Mouse (Mus musculus): ENCODE results near the gene Bok.
A peak's percentile ranks its signal among the peaks of the same experiment; 100 is the strongest.

The Bok gene

GRCm38 (mm10) chr1:93691786-93692357 lies 6.4 kb downstream of the Bok start:
- no peak for DNase-seq

GRCm38 (mm10) chr1:93692773-93693172 lies 7.3 kb downstream of the Bok start:
- DNase-seq = no peak

GRCm38 (mm10) chr1:93693502-93693901 lies 8.0 kb downstream of the Bok start:
- no peak for DNase-seq

- no peak for DNase-seq
Observed at GRCm38 (mm10) chr1:93693943-93694342, 8.5 kb downstream of the Bok start.

GRCm38 (mm10) chr1:93694966-93695365 lies 9.5 kb downstream of the Bok start:
- DNase-seq = no peak

- no peak for DNase-seq
Observed at GRCm38 (mm10) chr1:93697317-93697716, 11.9 kb downstream of the Bok start.

GRCm38 (mm10) chr1:93699159-93699558 lies 13.7 kb downstream of the Bok start:
- no peak for DNase-seq

GRCm38 (mm10) chr1:93702106-93702505 lies 16.6 kb downstream of the Bok start:
- no peak for DNase-seq

- DNase-seq = no peak
Observed at GRCm38 (mm10) chr1:93703472-93704048, 18.1 kb downstream of the Bok start.

GRCm38 (mm10) chr1:93704341-93704740 lies 18.9 kb downstream of the Bok start:
- no peak for DNase-seq

GRCm38 (mm10) chr1:93705389-93705788 lies 19.9 kb downstream of the Bok start:
- no peak for DNase-seq

GRCm38 (mm10) chr1:93716166-93716565 lies 30.7 kb downstream of the Bok start:
- no peak for DNase-seq

- DNase-seq = no peak
Observed at GRCm38 (mm10) chr1:93721557-93721956, 36.1 kb downstream of the Bok start.

GRCm38 (mm10) chr1:93724623-93725022 lies 39.2 kb downstream of the Bok start:
- no peak for DNase-seq

GRCm38 (mm10) chr1:93725665-93726064 lies 40.2 kb downstream of the Bok start:
- DNase-seq = no peak

GRCm38 (mm10) chr1:93726116-93726515 lies 40.7 kb downstream of the Bok start:
- DNase-seq = no peak

- DNase-seq = peak; percentile 70
Observed at GRCm38 (mm10) chr1:93726974-93727373, 41.5 kb downstream of the Bok start.

GRCm38 (mm10) chr1:93731103-93731502 lies 45.6 kb downstream of the Bok start:
- no peak for DNase-seq

- DNase-seq = peak; percentile 82
Observed at GRCm38 (mm10) chr1:93731880-93732281, 46.4 kb downstream of the Bok start.

GRCm38 (mm10) chr1:93735859-93736258 lies 50.4 kb downstream of the Bok start:
- DNase-seq = no peak

GRCm38 (mm10) chr1:93737711-93738110 lies 52.3 kb downstream of the Bok start:
- DNase-seq = no peak

- no peak for DNase-seq
Observed at GRCm38 (mm10) chr1:93740671-93741070, 55.2 kb downstream of the Bok start.

- DNase-seq = no peak
Observed at GRCm38 (mm10) chr1:93741987-93742386, 56.5 kb downstream of the Bok start.

- DNase-seq = no peak
Observed at GRCm38 (mm10) chr1:93742910-93743309, 57.5 kb downstream of the Bok start.
